Mouse (Mus musculus) embryonic facial prominence, embryonic 12.5 days (tissue): ENCODE data around the gene Gvin1. TPM values are rescaled to one million over a fixed set of nuclear protein-coding genes. Genes with fewer than 3 reads are reported as not detected.
"Not testable (repeated sequence)": the region's sequence is repeated elsewhere in the genome, so short reads cannot be mapped to it uniquely, and the experiment has no call there.

Experiments used
- ATAC-seq: fragments of 200-750 bp; cut with Nextera tagmentation; 2 replicates; pipeline ENCODE4 v1.8.0; 2017; ENCODE audit not compliant: insufficient number of reproducible peaks, insufficient read depth, low FRiP score, low TSS enrichment
- H3K27ac ChIP-seq: fragments of 300-500 bp; sonication (generic); 2 replicates; pipeline ENCODE4 v1.5.1; 2016; ENCODE audit warnings: mild to moderate bottlenecking
- H3K27me3 ChIP-seq: fragments of 300-500 bp; sonication (generic); 2 replicates; pipeline ENCODE4 v1.6.1; 2016; ENCODE audit warnings: mild to moderate bottlenecking, moderate library complexity
- H3K36me3 ChIP-seq: fragments of 300-500 bp; sonication (generic); 2 replicates; pipeline ENCODE4 v1.6.1; 2016; ENCODE audit warnings: mild to moderate bottlenecking
- H3K4me1 ChIP-seq: fragments of 300-500 bp; sonication (generic); 2 replicates; pipeline ENCODE4 v1.6.1; 2016
- H3K4me2 ChIP-seq: fragments of 300-500 bp; sonication (generic); replicated peaks from 2 replicates; pipeline ENCODE4 v1.6.1; 2016; ENCODE audit warnings: mild to moderate bottlenecking, moderate library complexity
- H3K4me3 ChIP-seq: fragments of 300-500 bp; sonication (generic); 2 replicates; pipeline ENCODE4 v1.5.1; 2016; ENCODE audit warnings: mild to moderate bottlenecking
- H3K9ac ChIP-seq: fragments of 300-500 bp; sonication (generic); 2 replicates; pipeline ENCODE4 v1.6.1; 2016; ENCODE audit warnings: mild to moderate bottlenecking, moderate library complexity
- H3K9me3 ChIP-seq: fragments of 300-500 bp; sonication (generic); 2 replicates; pipeline ENCODE4 v1.6.1; 2016; ENCODE audit warnings: mild to moderate bottlenecking, moderate library complexity
- WGBS: fragments of 180-500 bp; shearing (Covaris S2); methylation state at CpG from one replicate; pipeline ENCODE4 v1.1.7; 2016; 5-methylcytosine and 5-hydroxymethylcytosine counted together
- polyA plus RNA-seq: library from polyadenylated mRNA; unstranded; fragments of >200 nt; fragmentation: Nextera tagmentation; extraction: Ambion mirVana; gene quantifications from 2 replicates; pipeline ENCODE4 v1.2.1, GENCODE M21; 2016

Gvin1 gene
- polyA plus RNA-seq, 1 experiment from 2014 or later, result 0.32 TPM

- H3K27ac ChIP-seq, result not testable (repeated sequence)
Measured at GRCm38 (mm10) chr7:106177065-106177464, 38.1 kb downstream of the Gvin1 start.

GRCm38 (mm10) chr7:106145013-106145754, 69.9 kb downstream of the Gvin1 start:
- not testable (repeated sequence) for H3K36me3 ChIP-seq, H3K27ac ChIP-seq, H3K4me2 ChIP-seq, H3K4me3 ChIP-seq, ATAC-seq, H3K27me3 ChIP-seq, H3K4me1 ChIP-seq, H3K9me3 ChIP-seq, H3K9ac ChIP-seq
- WGBS, result no CpG with 5 or more reads among the region's 2 CpGs

More at GRCm38 (mm10) chr7:106177065-106177464, 38.1 kb downstream of the Gvin1 start:
- not testable (repeated sequence) for H3K4me2 ChIP-seq, H3K9ac ChIP-seq, H3K4me1 ChIP-seq, H3K36me3 ChIP-seq, ATAC-seq, H3K4me3 ChIP-seq, H3K27me3 ChIP-seq, H3K9me3 ChIP-seq

- WGBS, result no CpG with 5 or more reads among the region's 1 CpGs
- H3K4me3 ChIP-seq, H3K36me3 ChIP-seq, ATAC-seq, H3K9ac ChIP-seq, H3K9me3 ChIP-seq, H3K4me1 ChIP-seq, H3K27me3 ChIP-seq, H3K27ac ChIP-seq, H3K4me2 ChIP-seq: not testable (repeated sequence)
Measured at GRCm38 (mm10) chr7:106141128-106141895, 73.8 kb downstream of the Gvin1 start.

GRCm38 (mm10) chr7:106117090-106117948, 97.8 kb downstream of the Gvin1 start:
- H3K9ac ChIP-seq, H3K36me3 ChIP-seq, H3K9me3 ChIP-seq, H3K4me3 ChIP-seq, ATAC-seq, H3K4me2 ChIP-seq, H3K27ac ChIP-seq, H3K27me3 ChIP-seq, H3K4me1 ChIP-seq: not testable (repeated sequence)
- WGBS, result no CpG with 5 or more reads among the region's 2 CpGs
